Mouse (Mus musculus) embryo, embryonic 10.5 days (tissue): ENCODE data around the gene Gtf2h4.

Source experiments
- DNase-seq: peaks from one replicate; pipeline ENCODE4 v3.0.0-alpha.2; 2015; ENCODE audit warnings: low spot score

Gtf2h4 gene

DNA sequence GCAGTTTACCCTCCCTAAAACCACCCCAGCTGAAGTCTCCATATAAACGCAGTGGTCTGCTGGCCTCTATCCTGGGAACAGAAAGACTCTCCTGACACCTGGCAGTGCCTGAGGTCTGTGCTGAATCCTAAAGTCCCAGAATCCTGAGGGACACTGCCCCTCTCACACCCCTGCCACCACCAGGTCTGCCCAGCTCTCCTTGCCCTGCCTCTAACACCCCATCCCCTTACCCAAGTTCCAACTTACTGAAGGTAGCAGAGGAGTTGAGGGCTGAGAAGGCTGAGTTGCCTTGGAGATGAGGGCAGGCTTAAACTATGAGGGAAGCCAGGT, 23.9 kb upstream of the Gtf2h4 start:
- no peak for DNase-seq

- DNase-seq = no peak
Observed at GRCm38 (mm10) chr17:35696691-35697090, 23.2 kb upstream of the Gtf2h4 start.

DNA sequence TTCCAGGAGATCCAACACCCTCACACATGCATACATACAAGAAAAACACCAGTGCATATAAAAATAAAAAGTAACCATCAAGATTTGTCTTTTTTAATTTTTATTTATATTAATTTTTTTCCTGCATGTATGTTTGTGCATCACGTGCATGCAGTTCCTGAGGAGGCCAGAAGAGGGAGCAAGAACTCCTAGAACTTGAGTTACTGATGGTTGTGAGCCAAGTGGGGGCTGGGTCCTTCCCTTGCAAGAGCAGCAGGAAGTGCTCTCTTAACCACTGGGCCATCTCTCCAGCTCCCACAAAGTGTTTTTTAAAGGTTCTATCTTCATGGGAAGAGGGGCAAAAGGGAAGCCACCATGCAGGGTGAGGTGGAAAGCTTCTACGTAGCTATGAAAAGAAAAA, 21.8 kb upstream of the Gtf2h4 start:
- peak; percentile 53 for DNase-seq

DNA sequence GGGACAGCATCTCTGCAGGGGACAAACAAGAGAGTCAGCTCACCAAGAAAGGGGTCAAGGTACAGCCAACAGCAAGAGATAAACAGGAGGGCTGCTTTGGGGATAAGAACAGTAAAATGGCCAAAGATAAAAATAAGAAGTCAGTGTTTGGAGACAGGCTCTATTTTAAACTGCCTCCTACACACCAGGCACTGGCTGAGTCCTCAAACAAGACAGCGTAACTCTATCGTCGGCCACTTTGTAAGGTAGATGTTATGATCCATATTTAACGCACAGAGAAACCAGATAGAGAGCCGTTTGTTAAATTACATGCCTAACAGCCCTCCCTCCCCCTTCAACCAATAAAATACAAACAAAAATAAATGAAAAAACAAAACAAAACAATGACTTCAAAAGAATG, 20.4 kb upstream of the Gtf2h4 start:
- no peak for DNase-seq

- DNase-seq = no peak
Observed at GRCm38 (mm10) chr17:35692368-35692767, 18.8 kb upstream of the Gtf2h4 start.

DNA sequence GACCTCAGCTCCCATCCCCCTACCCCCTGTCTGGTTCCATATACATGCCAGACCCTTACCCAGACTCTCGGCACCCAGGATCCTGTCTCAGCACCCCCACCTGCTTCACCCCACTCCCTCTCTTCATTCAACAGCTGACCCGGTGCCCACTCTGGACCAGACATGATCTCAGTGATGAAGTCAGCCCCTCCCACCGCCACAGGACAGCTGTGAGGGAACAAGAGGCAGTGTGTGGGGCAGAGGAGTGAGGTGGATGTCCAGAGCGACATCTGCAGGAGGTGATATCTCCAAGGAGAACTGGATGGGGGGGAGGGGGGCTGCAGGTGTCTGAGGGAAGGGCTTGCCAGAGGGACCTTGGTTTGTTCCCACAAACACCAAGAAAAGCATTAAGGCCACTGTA, 18.3 kb upstream of the Gtf2h4 start:
- DNase-seq = no peak

GRCm38 (mm10) chr17:35689936-35690645, 16.6 kb upstream of the Gtf2h4 start:
- DNase-seq = no peak

- DNase-seq = no peak
Observed at GRCm38 (mm10) chr17:35688347-35689175, 15.0 kb upstream of the Gtf2h4 start.

DNA sequence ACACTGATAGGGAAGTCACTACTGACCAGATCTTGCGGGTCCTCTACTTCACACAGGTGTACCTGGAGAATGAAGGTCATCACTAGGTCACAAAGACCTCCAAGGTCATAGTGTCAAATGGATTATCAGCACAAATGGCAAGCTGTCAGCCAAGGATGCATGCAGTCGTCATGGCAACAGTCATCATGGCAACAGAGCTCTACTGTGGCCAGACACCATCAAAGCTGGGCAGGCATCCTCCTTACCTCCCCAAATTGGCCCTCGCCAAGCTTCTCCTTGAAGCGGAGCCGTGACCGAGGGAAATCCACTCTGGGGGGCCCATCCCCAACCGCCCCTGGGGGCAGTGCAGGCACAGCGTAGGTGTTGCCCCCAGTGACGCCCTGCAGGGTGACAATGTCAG, 11.5 kb upstream of the Gtf2h4 start:
- peak; percentile 47 for DNase-seq

DNA sequence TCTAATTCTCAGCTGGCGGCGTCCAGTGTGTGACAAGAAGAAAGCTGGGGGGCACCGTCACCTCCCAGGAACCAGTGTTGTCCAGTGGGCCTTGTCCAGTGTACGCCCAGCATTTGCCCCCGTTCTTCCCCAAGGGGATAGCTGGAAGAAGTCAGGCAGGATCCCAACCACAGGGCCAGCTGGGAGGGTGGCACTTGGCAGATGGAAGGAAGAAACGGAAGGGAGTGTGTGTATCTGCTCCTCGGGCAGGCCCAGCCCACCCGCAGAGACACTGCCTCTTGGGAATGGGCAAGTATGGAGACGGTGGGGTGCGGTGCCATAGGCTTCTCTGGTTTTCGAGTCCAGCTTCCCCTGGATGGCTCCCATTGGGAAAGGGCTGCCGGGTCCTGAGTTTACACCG, 8.4 kb upstream of the Gtf2h4 start:
- no peak for DNase-seq

GRCm38 (mm10) chr17:35680591-35680990, 7.1 kb upstream of the Gtf2h4 start:
- DNase-seq = peak; percentile 64

DNA sequence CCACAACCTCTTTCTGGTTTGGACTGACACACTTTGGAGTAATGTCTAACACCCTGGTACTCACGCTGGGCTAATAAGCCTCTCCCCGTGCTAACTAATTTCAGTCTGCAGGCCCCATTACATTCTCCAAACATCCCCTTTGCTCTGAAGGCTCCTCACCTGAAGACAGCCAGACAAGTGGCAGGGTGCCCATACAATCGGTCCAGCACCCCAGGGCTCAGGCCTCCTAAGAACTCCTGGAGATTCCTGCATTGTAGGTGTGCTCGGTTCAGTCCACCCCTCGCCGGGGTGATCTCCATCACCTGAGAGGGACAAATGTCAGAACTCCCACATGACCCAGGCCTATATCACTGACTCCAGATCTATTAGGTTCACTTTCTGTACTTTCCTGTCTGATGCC, 1.0 kb downstream of the Gtf2h4 start:
- DNase-seq = no peak

DNA sequence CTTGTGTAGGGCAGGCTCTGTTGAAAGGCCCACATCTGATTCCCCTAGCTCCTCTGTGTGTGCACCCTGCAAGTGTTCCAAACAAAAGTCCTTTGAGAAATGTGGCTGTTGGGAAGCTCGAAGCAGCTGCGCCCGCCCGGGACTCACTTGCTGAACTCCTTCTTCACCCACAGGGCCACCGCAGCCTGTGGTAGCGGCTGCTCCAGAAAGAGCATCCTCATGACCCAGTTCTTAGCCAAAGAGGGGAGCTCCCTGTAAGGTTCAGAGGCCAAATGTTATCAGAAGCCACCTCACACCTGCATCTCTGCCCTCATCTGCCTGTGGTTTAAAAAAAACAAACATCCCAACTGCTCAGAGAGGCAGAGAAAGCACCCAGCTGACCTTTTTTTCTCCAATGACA, 1.7 kb downstream of the Gtf2h4 start:
- DNase-seq = no peak

DNA sequence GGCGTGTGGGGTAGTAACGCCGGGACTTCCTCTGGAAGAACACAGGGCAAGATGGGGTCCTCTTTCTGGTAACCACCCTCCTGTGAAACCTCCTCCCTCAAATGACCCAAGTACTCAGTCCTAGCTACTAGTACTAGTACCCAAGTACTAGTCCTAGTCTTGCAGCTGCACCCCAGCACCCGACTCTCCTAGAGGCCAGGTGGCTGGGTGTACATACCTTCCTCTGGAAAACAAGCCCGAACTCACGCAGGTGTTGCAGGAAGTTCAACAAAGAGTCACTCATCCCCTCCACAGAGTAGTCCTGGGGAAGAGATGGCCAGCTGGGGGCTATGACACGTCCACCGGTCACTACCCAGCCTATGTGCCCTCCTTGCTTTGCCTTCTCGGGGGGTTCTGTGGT, 3.8 kb downstream of the Gtf2h4 start:
- DNase-seq = no peak

DNA sequence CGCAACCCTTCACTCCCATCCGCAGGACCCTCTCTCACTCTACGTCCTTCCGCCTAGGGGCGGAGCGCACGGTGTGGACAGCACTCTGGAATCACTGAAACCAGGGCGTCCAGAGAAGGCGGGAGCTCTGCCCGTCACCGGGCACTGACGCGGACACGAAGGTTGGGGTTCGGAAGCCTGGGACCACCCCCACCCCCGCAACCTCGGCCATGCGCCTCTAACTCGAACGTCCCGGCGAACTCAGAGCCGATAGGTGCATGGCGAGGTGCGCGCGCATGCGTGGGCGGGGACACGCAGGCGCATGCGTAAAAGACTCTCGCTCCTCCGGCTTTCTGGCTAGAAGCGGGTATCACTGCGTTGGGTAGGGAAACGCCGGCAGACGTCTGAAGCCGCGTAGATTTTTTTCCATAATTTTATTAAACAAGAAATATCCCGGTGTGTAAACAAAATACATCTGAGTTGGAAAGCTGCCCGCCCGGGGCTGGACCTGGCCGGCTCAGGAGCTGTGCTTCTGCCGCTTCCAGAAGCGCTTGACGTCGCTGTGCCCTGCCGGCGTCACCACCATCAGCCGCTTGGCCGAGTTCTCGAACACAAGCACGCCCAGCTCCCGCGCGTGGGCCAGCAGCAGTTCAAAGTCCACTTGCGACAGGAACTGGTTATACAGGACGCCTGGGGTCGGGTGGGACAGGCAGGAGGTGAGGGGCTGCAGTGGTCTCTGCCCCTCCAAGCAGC, 6.0 kb downstream of the Gtf2h4 start, which contains the start of gene Vars2:
TSS of gene Vars2 (minus strand) at position 259 of the 732 bp plus-strand sequence.
- DNase-seq = peak; percentile 96

DNA sequence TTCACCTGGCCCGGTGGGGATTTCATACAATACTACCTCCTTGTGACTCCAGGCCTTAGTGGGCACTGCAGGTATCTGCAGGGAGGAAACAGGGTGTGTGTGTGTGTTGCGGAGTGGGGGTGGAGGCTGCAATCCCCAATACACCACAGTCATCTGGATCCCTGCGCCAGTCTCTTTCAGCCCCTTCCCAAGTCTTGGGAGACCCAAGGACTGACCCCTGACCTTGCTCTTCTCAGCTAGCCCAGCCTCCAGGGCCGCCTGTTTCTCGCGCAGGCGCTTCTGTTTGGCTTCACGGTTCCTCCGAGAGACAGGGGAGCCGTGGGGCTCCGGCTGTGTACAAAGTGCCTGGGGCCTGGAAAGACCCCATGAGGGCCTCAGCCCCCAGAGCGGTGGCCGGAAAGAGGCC, 6.7 kb downstream of the Gtf2h4 start:
- peak; percentile 82 for DNase-seq

GRCm38 (mm10) chr17:35665957-35666515, 7.5 kb downstream of the Gtf2h4 start:
- no peak for DNase-seq

GRCm38 (mm10) chr17:35653086-35653485, 20.5 kb downstream of the Gtf2h4 start:
- no peak for DNase-seq

- no peak for DNase-seq
Observed at GRCm38 (mm10) chr17:35649429-35649828, 24.1 kb downstream of the Gtf2h4 start.

- no peak for DNase-seq
Observed at GRCm38 (mm10) chr17:35643609-35644236, 29.8 kb downstream of the Gtf2h4 start, which contains the start of gene Mucl3. Mucl3 (minus strand) TSS chr17:35643695.

- DNase-seq = no peak
Observed at GRCm38 (mm10) chr17:35639352-35639751, 34.2 kb downstream of the Gtf2h4 start.
